Mouse (Mus musculus) heart, postnatal 25 days (tissue): ENCODE data around the gene Syne2. TPM values are rescaled to one million over a fixed set of nuclear protein-coding genes. Genes with fewer than 3 reads are reported as not detected.
"Not testable (repeated sequence)": the region's sequence is repeated elsewhere in the genome, so short reads cannot be mapped to it uniquely, and the experiment has no call there.

Source experiments
- DNase-seq: peaks from one replicate; pipeline ENCODE4 v3.0.0; 2022; ENCODE audit warnings: low spot score
- intact Hi-C: fragments of 180-260 bp; cut with DNase I; formaldehyde crosslinking; loops from one replicate; pipeline ENCODE4 v1.15.1; 2025
- total RNA-seq, 2 experiments: library from RNA; stranded (reverse); gene quantifications; 2 replicates each; pipeline ENCODE4 v1.2.3; 2021

Syne2 gene
- total RNA-seq: 10 to 100 TPM; 33.8 to 41.5 TPM

GRCm38 (mm10) chr12:75817959-75818452 is at the start of gene Syne2:
Syne2 (plus strand) TSS chr12:75818134.
- intact Hi-C loops: loop anchor here (2.0 to 5.0 kb wide), 3 partner anchors 19 to 74 kb away; no protein-coding TSS in a partner anchor
- peak; percentile 77 for DNase-seq

- DNase-seq: no peak
- intact Hi-C loops: loop anchor here (5.0 to 10.0 kb wide), 2 partner anchors 104 to 177 kb away; partner anchors contain the start of genes Ppp2r5e and Wdr89
Observed at GRCm38 (mm10) chr12:75771410-75771809, 46.5 kb upstream of the Syne2 start.

- intact Hi-C loops: loop anchor here (2.0 to 10.0 kb wide), 3 partner anchors 105 to 310 kb away; partner anchors contain the start of genes Ppp2r5e and Wdr89
- peak; percentile 14 for DNase-seq
Observed at GRCm38 (mm10) chr12:75772424-75773034, 45.4 kb upstream of the Syne2 start.

- intact Hi-C loops: no loop called here
- no peak for DNase-seq
Observed at GRCm38 (mm10) chr12:75781445-75781844, 36.5 kb upstream of the Syne2 start.

- intact Hi-C loops: no loop called here
Observed at GRCm38 (mm10) chr12:75781995-75782394, 35.9 kb upstream of the Syne2 start.

GRCm38 (mm10) chr12:75784271-75784751 is 33.6 kb upstream of the Syne2 start:
- DNase-seq: no peak
- intact Hi-C loops: no loop called here

More at GRCm38 (mm10) chr12:75781995-75782394, 35.9 kb upstream of the Syne2 start:
- no peak for DNase-seq

- not testable (repeated sequence) for DNase-seq
- intact Hi-C loops: loop anchor here (5.0 kb wide), 1 partner anchor 406 kb away; no protein-coding TSS in a partner anchor
Observed at GRCm38 (mm10) chr12:75786681-75787080, 31.3 kb upstream of the Syne2 start.

GRCm38 (mm10) chr12:75789451-75789850 is 28.5 kb upstream of the Syne2 start:
- intact Hi-C loops: loop anchor here (5.0 kb wide), 1 partner anchor 403 kb away; no protein-coding TSS in a partner anchor
- DNase-seq: no peak

- intact Hi-C loops: loop anchor here (5.0 kb wide), 1 partner anchor 383 kb away; the partner anchor contains the start of gene Esr2
- DNase-seq: no peak
Observed at GRCm38 (mm10) chr12:75794527-75794926, 23.4 kb upstream of the Syne2 start.

- intact Hi-C loops: loop anchor here (1.0 to 5.0 kb wide), 3 partner anchors 97 to 156 kb away; no protein-coding TSS in a partner anchor
- DNase-seq: no peak
Observed at GRCm38 (mm10) chr12:75796510-75796909, 21.4 kb upstream of the Syne2 start.

- intact Hi-C loops: no loop called here
- no peak for DNase-seq
Observed at GRCm38 (mm10) chr12:75806281-75806680, 11.7 kb upstream of the Syne2 start.

GRCm38 (mm10) chr12:75813766-75814165 is 4.2 kb upstream of the Syne2 start:
- intact Hi-C loops: no loop called here
- DNase-seq: no peak

- no peak for DNase-seq
- intact Hi-C loops: no loop called here
Observed at GRCm38 (mm10) chr12:75814551-75814950, 3.4 kb upstream of the Syne2 start.

- intact Hi-C loops: loop anchor here (5.0 kb wide), 2 partner anchors 35 to 75 kb away; no protein-coding TSS in a partner anchor
- DNase-seq: no peak
Observed at GRCm38 (mm10) chr12:75816981-75817856, 715 bp upstream of the Syne2 start.

GRCm38 (mm10) chr12:75818453-75819434 is 810 bp downstream of the Syne2 start:
- intact Hi-C loops: loop anchor here (2.0 to 5.0 kb wide), 3 partner anchors 18 to 74 kb away; no protein-coding TSS in a partner anchor

GRCm38 (mm10) chr12:75819481-75819880 is 1.5 kb downstream of the Syne2 start:
- intact Hi-C loops: loop anchor here (2.0 to 5.0 kb wide), 3 partner anchors 17 to 73 kb away; no protein-coding TSS in a partner anchor
- DNase-seq: no peak

More at GRCm38 (mm10) chr12:75818453-75819434, 810 bp downstream of the Syne2 start:
- DNase-seq: peak; percentile 52

GRCm38 (mm10) chr12:75820216-75820615 is 2.3 kb downstream of the Syne2 start:
- intact Hi-C loops: no loop called here
- no peak for DNase-seq

- intact Hi-C loops: no loop called here
- DNase-seq: no peak
Observed at GRCm38 (mm10) chr12:75822122-75822521, 4.2 kb downstream of the Syne2 start.

- no peak for DNase-seq
- intact Hi-C loops: no loop called here
Observed at GRCm38 (mm10) chr12:75823475-75823874, 5.5 kb downstream of the Syne2 start.
